Mouse (Mus musculus) heart, embryonic 14.5 days (tissue): Measurements from ENCODE around the gene Fyn. TPM values are rescaled to one million over a fixed set of nuclear protein-coding genes. Genes with fewer than 3 reads are reported as not detected.

Experiments used
- ATAC-seq: fragments of 200-750 bp; cut with Nextera tagmentation; 2 replicates; pipeline ENCODE4 v1.8.0; 2017; ENCODE audit warnings: low read depth, moderate TSS enrichment; ENCODE audit not compliant: insufficient number of reproducible peaks, insufficient read depth, low FRiP score
- H3K27ac ChIP-seq, 2 experiments: fragments of 200-500 bp in 1 of 2; fragments of 300-500 bp in 1 of 2; sonication (generic) in 1 of 2; replicated peaks in 1 of 2; 2 replicates each; pipeline ENCODE4 v1.5.1; 2012 to 2014; ENCODE audit warnings: low read depth in 2 of 2, low read length in 2 of 2, control low read depth in 1 of 2, mild to moderate bottlenecking in 1 of 2, mixed read lengths in 1 of 2; ENCODE audit not compliant: control insufficient read depth in 1 of 2, insufficient read depth in 1 of 2
- H3K27me3 ChIP-seq: fragments of 300-500 bp; sonication (generic); 2 replicates; pipeline ENCODE4 v1.6.1; 2014; ENCODE audit warnings: mild to moderate bottlenecking, low read length, control low read depth; ENCODE audit not compliant: control insufficient read depth, insufficient read depth
- H3K36me3 ChIP-seq: fragments of 300-500 bp; sonication (generic); 2 replicates; pipeline ENCODE4 v1.6.1; 2014; ENCODE audit warnings: mild to moderate bottlenecking, control low read depth, low read length, mixed read lengths; ENCODE audit not compliant: control insufficient read depth, insufficient read depth
- H3K4me1 ChIP-seq, 2 experiments: fragments of 200-500 bp in 1 of 2; fragments of 300-500 bp in 1 of 2; sonication (generic) in 1 of 2; 2 replicates each; pipeline ENCODE4 v1.6.1; 2012 to 2014; ENCODE audit warnings: low read length in 2 of 2, control low read depth in 1 of 2, mixed read lengths in 1 of 2; ENCODE audit not compliant: control insufficient read depth in 2 of 2, insufficient read depth in 2 of 2
- H3K4me2 ChIP-seq: fragments of 300-500 bp; sonication (generic); 2 replicates; pipeline ENCODE4 v1.6.1; 2014; ENCODE audit warnings: mild to moderate bottlenecking, low read length
- H3K4me3 ChIP-seq, 2 experiments: fragments of 200-500 bp in 1 of 2; fragments of 300-500 bp in 1 of 2; sonication (generic) in 1 of 2; 2 replicates each; pipeline ENCODE4 v1.5.1; 2012 to 2014; ENCODE audit warnings: low read length in 2 of 2, mild to moderate bottlenecking in 2 of 2, control low read depth in 1 of 2, low read depth in 1 of 2, moderate library complexity in 1 of 2; ENCODE audit not compliant: control insufficient read depth in 1 of 2, insufficient read depth in 1 of 2
- H3K9ac ChIP-seq: fragments of 300-500 bp; sonication (generic); 2 replicates; pipeline ENCODE4 v1.6.1; 2014; ENCODE audit warnings: mild to moderate bottlenecking, low read length
- H3K9me3 ChIP-seq: fragments of 300-500 bp; sonication (generic); 2 replicates; pipeline ENCODE4 v1.6.1; 2016; ENCODE audit warnings: low read length, control low read depth; ENCODE audit not compliant: control insufficient read depth
- WGBS: fragments of 180-500 bp; shearing (Covaris S2); extraction: QIAGEN DNeasy Blood & Tissue Kit; methylation state at CpG from one replicate; pipeline ENCODE4 v1.1.7; 2014; 5-methylcytosine and 5-hydroxymethylcytosine counted together
- polyA plus RNA-seq: library from polyadenylated mRNA; unstranded; fragments of >200 nt; fragmentation: Nextera tagmentation; extraction: Ambion mirVana; gene quantifications from 2 replicates; pipeline ENCODE4 v1.2.1, GENCODE M21; 2014

The Fyn gene
- polyA plus RNA-seq, 1 experiment from 2014 or later = 20.3 TPM

GRCm38 (mm10) chr10:39335880-39336279, 32.8 kb upstream of the Fyn start:
- ATAC-seq = no peak
- Histone ChIP-seq H3K4me3 (no peak overlapping the region), H3K9me3 (peaks cover 11% of the 10 kb centered on the region), H3K4me2 (no peak overlapping the region), H3K36me3 (no peaks in the 10 kb centered on the region), H3K27me3 (no peaks in the 10 kb centered on the region), H3K27ac (no peak overlapping the region), H3K9ac (no peak overlapping the region), H3K4me1 (peaks cover 0 to 9% of the 10 kb centered on the region in 2 experiments; a peak in 1 of 4 replicates)

- peaks cover 0 to 4% of the 10 kb centered on the region in 2 experiments; a peak in 1 of 4 replicates for H3K4me1 ChIP-seq
- WGBS = 48% methylated on average over 2 of the region's 2 CpGs
- no peak overlapping the region for H3K4me2 ChIP-seq
- H3K4me3 ChIP-seq = no peak overlapping the region
- ATAC-seq = no peak
- no peak overlapping the region for H3K27ac ChIP-seq
- no peaks in the 10 kb centered on the region for H3K36me3 ChIP-seq
- no peaks in the 10 kb centered on the region for H3K27me3 ChIP-seq
- H3K9ac ChIP-seq = no peak overlapping the region
- H3K9me3 ChIP-seq = no peaks in the 10 kb centered on the region
Measured at GRCm38 (mm10) chr10:39339189-39339968, 29.3 kb upstream of the Fyn start.

- no peak for ATAC-seq
- H3K9me3 ChIP-seq = no peaks in the 10 kb centered on the region
- H3K9ac ChIP-seq = no peak overlapping the region
- no peak overlapping the region for H3K27ac ChIP-seq
- 79% methylated on average over 2 of the region's 2 CpGs for WGBS
- H3K36me3 ChIP-seq = no peaks in the 10 kb centered on the region
- no peaks in the 10 kb centered on the region for H3K27me3 ChIP-seq
- no peak overlapping the region for H3K4me3 ChIP-seq
- no peaks in the 10 kb centered on the region for H3K4me1 ChIP-seq
- H3K4me2 ChIP-seq = no peak overlapping the region
Measured at GRCm38 (mm10) chr10:39339969-39340236, 28.8 kb upstream of the Fyn start.

- no peak overlapping the region for H3K9ac ChIP-seq
- H3K36me3 ChIP-seq = no peaks in the 10 kb centered on the region
- H3K9me3 ChIP-seq = no peaks in the 10 kb centered on the region
- H3K27me3 ChIP-seq = no peaks in the 10 kb centered on the region
- H3K4me1 ChIP-seq = no peaks in the 10 kb centered on the region
- H3K4me3 ChIP-seq = no peak overlapping the region
- 72% methylated on average over 1 of the region's 1 CpGs for WGBS
- H3K27ac ChIP-seq = no peak overlapping the region
- no peak for ATAC-seq
- no peak overlapping the region for H3K4me2 ChIP-seq
Measured at GRCm38 (mm10) chr10:39343551-39343950, 25.1 kb upstream of the Fyn start.

- Histone ChIP-seq H3K4me1 (no peaks in the 10 kb centered on the region), H3K27me3 (no peaks in the 10 kb centered on the region), H3K27ac (no peak overlapping the region), H3K4me3 (no peak overlapping the region), H3K36me3 (no peaks in the 10 kb centered on the region), H3K4me2 (no peak overlapping the region), H3K9me3 (no peaks in the 10 kb centered on the region), H3K9ac (no peak overlapping the region)
- no peak for ATAC-seq
- WGBS = 76% methylated on average over 1 of the region's 1 CpGs
Measured at GRCm38 (mm10) chr10:39345921-39346320, 22.7 kb upstream of the Fyn start.

GRCm38 (mm10) chr10:39349781-39350364, 18.8 kb upstream of the Fyn start:
- WGBS = 93% methylated on average over 14 of the region's 14 CpGs
- Histone ChIP-seq H3K4me1 (no peaks in the 10 kb centered on the region), H3K4me2 (no peak overlapping the region), H3K27ac (no peak overlapping the region), H3K9ac (no peak overlapping the region), H3K4me3 (no peak overlapping the region), H3K9me3 (no peaks in the 10 kb centered on the region), H3K36me3 (no peaks in the 10 kb centered on the region), H3K27me3 (no peaks in the 10 kb centered on the region)
- no peak for ATAC-seq

- no peak for ATAC-seq
- Histone ChIP-seq H3K27ac (no peak overlapping the region), H3K4me3 (no peak overlapping the region), H3K4me2 (no peak overlapping the region), H3K27me3 (no peaks in the 10 kb centered on the region), H3K36me3 (no peaks in the 10 kb centered on the region), H3K9ac (no peak overlapping the region), H3K9me3 (no peaks in the 10 kb centered on the region), H3K4me1 (peaks cover 0 to 3% of the 10 kb centered on the region in 2 experiments; a peak in 1 of 4 replicates)
- 86% methylated on average over 4 of the region's 4 CpGs for WGBS
Measured at GRCm38 (mm10) chr10:39364196-39364595, 4.5 kb upstream of the Fyn start.
